Mouse (Mus musculus) G1E (cell line): ENCODE measurements at regions not wholly inside any gene's neighbourhood (a gene's known extent, or its start where the extent isn't known, plus 50 kb on each side); places are given as distances from the start of the nearest gene placed in this dataset.

Source experiments
- CTCF ChIP-seq: IDR thresholded peaks from 2 replicates; pipeline ENCODE4 v1.5.1; 2012; ENCODE audit warnings: low read depth, low read length, inconsistent platforms, mixed read lengths
- GATA2 ChIP-seq: IDR thresholded peaks from 2 replicates; pipeline ENCODE4 v1.6.1; 2012; ENCODE audit warnings: low read depth, low read length, inconsistent platforms, borderline replicate concordance

DNA sequence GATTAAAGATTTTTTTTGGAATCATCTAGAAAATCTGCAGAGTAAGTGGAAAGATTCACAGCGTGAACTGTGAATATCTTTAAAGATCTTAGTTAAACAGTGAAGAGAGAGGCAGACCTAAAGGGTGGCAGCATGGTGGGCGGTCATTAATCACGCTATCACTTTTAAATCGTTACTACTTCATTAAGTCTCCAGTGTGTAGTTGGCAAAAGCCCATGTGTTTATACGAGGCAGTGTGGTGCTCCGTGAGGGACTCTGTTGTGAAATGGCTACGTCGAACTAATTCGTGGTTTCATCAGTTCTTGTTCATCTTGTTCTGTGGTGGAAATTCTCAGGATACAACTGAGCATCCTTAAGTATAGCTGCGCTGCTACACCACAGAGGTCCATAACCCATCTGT lies 188.2 kb upstream of the Sox9 start:
- TF ChIP-seq CTCF (no peak), GATA2 (no peak)
